Mouse (Mus musculus) megakaryocyte progenitor cell, adult 5-6 weeks (primary cell): ENCODE data around the gene Ift43. TPM values are rescaled to one million over a fixed set of nuclear protein-coding genes. Genes with fewer than 3 reads are reported as not detected.
A peak's percentile ranks its signal among the peaks of the same experiment; 100 is the strongest.

Source experiments
- ATAC-seq: replicated peaks from 2 replicates; pipeline ENCODE4 v1.8.0; 2016; ENCODE audit warnings: mild to moderate bottlenecking, moderate TSS enrichment, inconsistent platforms; ENCODE audit not compliant: poor library complexity
- total RNA-seq, 2 experiments: library from RNA; stranded (forward) in 1 of 2; stranded (reverse) in 1 of 2; fragments of 157-497, 149-512 nt in 1 of 2; fragments of 200-1000 nt in 1 of 2; gene quantifications; 2 replicates each; pipeline versions ENCODE4 v1.2.3 to v1.2.4; 2015 to 2017

The Ift43 gene
- total RNA-seq, 2 experiments from 2014 or later = 0.57 to 1.2 TPM

- ATAC-seq = no peak
These were observed 4.2 kb upstream of the Ift43 start for GRCm38 (mm10) chr12:86078176-86078552.

GRCm38 (mm10) chr12:86078553-86079201, 3.7 kb upstream of the Ift43 start, which contains the start of gene Tgfb3:
Gene Tgfb3, minus strand, starts transcription at chr12:86079041.
- ATAC-seq = peak; percentile 36

GRCm38 (mm10) chr12:86079202-86079667, 3.1 kb upstream of the Ift43 start:
- peak; percentile 95 for ATAC-seq

GRCm38 (mm10) chr12:86085873-86086272, 3.5 kb downstream of the Ift43 start:
- no peak for ATAC-seq

GRCm38 (mm10) chr12:86086550-86086949, 4.2 kb downstream of the Ift43 start:
- no peak for ATAC-seq

GRCm38 (mm10) chr12:86088042-86088441, 5.7 kb downstream of the Ift43 start:
- ATAC-seq = no peak

- no peak for ATAC-seq
These were observed 8.4 kb downstream of the Ift43 start for GRCm38 (mm10) chr12:86090764-86091163.

GRCm38 (mm10) chr12:86091601-86092132, 9.3 kb downstream of the Ift43 start:
- no peak for ATAC-seq

GRCm38 (mm10) chr12:86094075-86094474, 11.7 kb downstream of the Ift43 start:
- ATAC-seq = no peak

- ATAC-seq = peak; percentile 57
These were observed 13.5 kb downstream of the Ift43 start for GRCm38 (mm10) chr12:86095806-86096205.

- no peak for ATAC-seq
These were observed 15.4 kb downstream of the Ift43 start for GRCm38 (mm10) chr12:86097781-86098180.

- no peak for ATAC-seq
These were observed 18.4 kb downstream of the Ift43 start for GRCm38 (mm10) chr12:86100711-86101110.

GRCm38 (mm10) chr12:86102686-86103085, 20.3 kb downstream of the Ift43 start:
- no peak for ATAC-seq

GRCm38 (mm10) chr12:86103391-86103790, 21.1 kb downstream of the Ift43 start:
- no peak for ATAC-seq

GRCm38 (mm10) chr12:86103852-86104251, 21.5 kb downstream of the Ift43 start:
- ATAC-seq = no peak

- no peak for ATAC-seq
These were observed 22.0 kb downstream of the Ift43 start for GRCm38 (mm10) chr12:86104297-86104696.

- ATAC-seq = no peak
These were observed 23.2 kb downstream of the Ift43 start for GRCm38 (mm10) chr12:86105546-86105945.

- no peak for ATAC-seq
These were observed 23.7 kb downstream of the Ift43 start for GRCm38 (mm10) chr12:86106086-86106485.

GRCm38 (mm10) chr12:86107645-86108044, 25.3 kb downstream of the Ift43 start:
- ATAC-seq = no peak

- no peak for ATAC-seq
These were observed 27.2 kb downstream of the Ift43 start for GRCm38 (mm10) chr12:86109531-86109930.

GRCm38 (mm10) chr12:86110637-86111036, 28.3 kb downstream of the Ift43 start:
- no peak for ATAC-seq

- no peak for ATAC-seq
These were observed 34.0 kb downstream of the Ift43 start for GRCm38 (mm10) chr12:86116295-86116835.
